Mouse (Mus musculus) heart, postnatal 0 days (tissue): Measurements from ENCODE around the gene Foxp1. TPM values are rescaled to one million over a fixed set of nuclear protein-coding genes. Genes with fewer than 3 reads are reported as not detected.
A peak's percentile ranks its signal among the peaks of the same experiment; 100 is the strongest.

Source experiments
- ATAC-seq: fragments of 200-750 bp; cut with Nextera tagmentation; 2 replicates; pipeline ENCODE4 v1.8.0; 2017; ENCODE audit warnings: low read depth, moderate number of reproducible peaks, moderate library complexity; ENCODE audit not compliant: insufficient read depth
- DNase-seq: peaks from one replicate; pipeline ENCODE4 v3.0.0-alpha.2; 2016; ENCODE audit warnings: low spot score
- H3K27ac ChIP-seq: fragments of 300-500 bp; sonication (generic); 2 replicates; pipeline ENCODE4 v1.5.1; 2014; ENCODE audit warnings: low read depth, mild to moderate bottlenecking
- H3K27me3 ChIP-seq: fragments of 300-500 bp; sonication (generic); 2 replicates; pipeline ENCODE4 v1.6.1; 2014; ENCODE audit warnings: low read length, mixed read lengths; ENCODE audit not compliant: control insufficient read depth, insufficient read depth
- H3K36me3 ChIP-seq: fragments of 300-500 bp; sonication (generic); replicated peaks from 2 replicates; pipeline ENCODE4 v1.6.1; 2014; ENCODE audit warnings: low read length, mixed read lengths; ENCODE audit not compliant: control insufficient read depth, insufficient read depth
- H3K4me1 ChIP-seq: fragments of 300-500 bp; sonication (generic); 2 replicates; pipeline ENCODE4 v1.6.1; 2014; ENCODE audit warnings: antibody characterized with exemption; ENCODE audit not compliant: control insufficient read depth, insufficient read depth
- H3K4me2 ChIP-seq: fragments of 300-500 bp; sonication (generic); 2 replicates; pipeline ENCODE4 v1.6.1; 2014; ENCODE audit warnings: low read depth, mild to moderate bottlenecking, low read length, moderate library complexity
- H3K4me3 ChIP-seq: fragments of 300-500 bp; sonication (generic); 2 replicates; pipeline ENCODE4 v1.5.1; 2014; ENCODE audit warnings: low read depth, low read length
- H3K9ac ChIP-seq: fragments of 300-500 bp; sonication (generic); replicated peaks from 2 replicates; pipeline ENCODE4 v1.6.1; 2014; ENCODE audit warnings: low read depth, low read length, mixed read lengths
- H3K9me3 ChIP-seq: fragments of 300-500 bp; sonication (generic); replicated peaks from 2 replicates; pipeline ENCODE4 v1.6.1; 2016; ENCODE audit warnings: low read length; ENCODE audit not compliant: control insufficient read depth
- CTCF ChIP-seq: IDR thresholded peaks from 2 replicates; pipeline ENCODE4 v1.5.1; 2016; ENCODE audit warnings: antibody characterized with exemption, control low read depth, low read depth
- EP300 ChIP-seq: IDR thresholded peaks from 2 replicates; pipeline ENCODE4 v1.6.1; 2016; ENCODE audit warnings: antibody characterized with exemption, low read depth
- WGBS: fragments of 180-500 bp; shearing (Covaris S2); extraction: QIAGEN DNeasy Blood & Tissue Kit; methylation state at CpG from one replicate; pipeline ENCODE4 v1.1.7; 2014; 5-methylcytosine and 5-hydroxymethylcytosine counted together
- polyA plus RNA-seq: library from polyadenylated mRNA; unstranded; fragments of >200 nt; fragmentation: Nextera tagmentation; extraction: Ambion mirVana; gene quantifications from 2 replicates; pipeline ENCODE4 v1.2.1, GENCODE M21; 2015
- total RNA-seq: library from RNA; depleted of rRNA; stranded (reverse); fragments of >200 nt; gene quantifications from 2 replicates; pipeline ENCODE4 v1.2.3, GENCODE M21; 2014; ENCODE audit warnings: low replicate concordance

Foxp1 gene
- total and polyA plus RNA-seq, 2 experiments from 2014 or later: 40.7 to 88.1 TPM

DNA sequence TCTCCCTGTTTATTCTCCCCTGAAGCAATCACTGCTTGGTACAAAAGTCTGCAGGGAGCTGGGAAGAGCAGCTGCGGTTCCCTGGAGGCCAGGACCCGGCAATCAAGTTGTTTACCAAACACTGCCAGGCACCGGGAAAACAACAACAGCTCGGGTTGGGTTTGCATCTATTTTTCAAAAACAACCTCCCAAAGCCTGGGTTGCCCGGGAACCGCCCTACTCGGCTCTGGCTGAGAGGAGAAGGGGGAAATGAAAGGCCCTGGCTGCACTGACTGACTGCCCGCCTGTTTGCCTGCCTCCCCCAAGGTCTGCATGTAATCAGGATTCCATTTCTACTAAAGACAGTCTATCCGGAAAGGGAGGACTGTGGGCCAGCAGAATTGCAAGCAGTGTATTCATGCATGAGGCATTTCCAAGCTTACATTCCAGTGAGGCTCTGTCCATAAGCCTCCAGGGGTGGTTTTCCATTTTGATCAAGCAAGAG, 82.6 kb downstream of the Foxp1 start:
- no peaks in the 10 kb centered on the region for H3K9me3 ChIP-seq
- H3K27me3 ChIP-seq: no peaks in the 10 kb centered on the region
- H3K36me3 ChIP-seq: no peaks in the 10 kb centered on the region
- H3K4me1 ChIP-seq: peaks cover 24% of the 10 kb centered on the region
- H3K4me2 ChIP-seq: peak overlapping the region; percentile 47
- peak overlapping the region; percentile 78 for H3K27ac ChIP-seq
- no peak for TF ChIP-seq CTCF
- peak; percentile 50 for ATAC-seq
- WGBS: 8% methylated on average over 9 of the region's 9 CpGs
- no peak overlapping the region for H3K4me3 ChIP-seq
- peak; percentile 27 for DNase-seq
- peak overlapping the region; percentile 42; the same call in 1 of the 2 replicates for H3K9ac ChIP-seq

- Histone ChIP-seq H3K27ac (peak overlapping the region; percentile 78), H3K4me2 (peak overlapping the region; percentile 47), H3K9ac (peak overlapping the region; percentile 42), H3K27me3 (no peaks in the 10 kb centered on the region), H3K36me3 (0 out of 2 replicates have a peak, but pooled peaks cover 5% of the 10 kb centered on the region), H3K4me1 (peaks cover 24% of the 10 kb centered on the region), H3K9me3 (no peaks in the 10 kb centered on the region), H3K4me3 (no peak overlapping the region)
- DNase-seq: no peak
- ATAC-seq: no peak
- no peak for TF ChIP-seq EP300
- TF ChIP-seq CTCF: no peak
- WGBS: 32% methylated on average over 9 of the region's 9 CpGs
Observed at GRCm38 (mm10) chr6:99439214-99439877, 83.2 kb downstream of the Foxp1 start.

DNA sequence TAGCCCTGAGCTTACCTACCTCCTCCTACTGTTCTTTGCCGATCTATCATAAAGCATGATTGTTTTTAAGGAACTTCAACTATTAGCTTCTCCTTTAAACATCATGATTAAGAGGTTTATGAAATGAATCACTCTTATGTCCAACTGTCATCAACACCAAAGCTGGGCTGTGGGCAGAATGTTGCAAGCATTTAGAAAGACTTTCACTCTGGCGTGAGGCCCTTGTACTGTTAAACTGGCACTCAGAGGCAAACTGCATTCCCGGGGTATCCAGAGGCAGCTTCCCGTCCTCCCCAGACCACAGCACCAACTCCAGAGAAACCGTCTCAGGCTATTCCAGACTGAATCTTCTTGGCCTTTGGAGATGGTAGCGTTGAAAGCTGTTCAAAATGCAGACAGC, 86.2 kb downstream of the Foxp1 start:
- H3K4me2 ChIP-seq: no peak overlapping the region
- DNase-seq (no peak), ATAC-seq (no peak)
- TF ChIP-seq EP300: no peak
- H3K27ac ChIP-seq: no peak overlapping the region
- H3K36me3 ChIP-seq: 0 out of 2 replicates have a peak, but pooled peaks cover 7% of the 10 kb centered on the region
- H3K9ac ChIP-seq: no peak overlapping the region
- WGBS: 66% methylated on average over 6 of the region's 6 CpGs
- no peak overlapping the region for H3K4me3 ChIP-seq
- no peaks in the 10 kb centered on the region for H3K9me3 ChIP-seq
- peaks cover 24% of the 10 kb centered on the region for H3K4me1 ChIP-seq
- H3K27me3 ChIP-seq: no peaks in the 10 kb centered on the region

DNA sequence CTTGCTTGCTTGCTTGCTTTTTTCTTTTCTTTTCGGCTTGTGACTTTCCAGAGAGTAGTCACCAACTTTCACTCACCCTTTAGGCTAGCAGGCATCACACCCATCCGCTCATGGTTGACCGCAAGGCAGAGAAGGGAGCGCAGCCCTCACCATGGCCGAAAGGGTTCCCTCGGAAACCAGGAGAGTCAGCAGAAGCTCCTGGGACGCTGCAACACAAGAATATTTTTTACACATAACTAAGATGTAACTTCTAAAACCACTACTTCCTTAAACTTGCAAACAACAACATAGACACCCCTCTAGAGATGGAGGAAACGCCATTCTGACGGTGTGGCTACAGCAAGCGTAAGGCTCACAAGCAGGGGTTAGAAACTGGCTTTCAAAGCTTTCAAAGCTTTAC, 87.4 kb downstream of the Foxp1 start:
- Histone ChIP-seq H3K4me3 (no peak overlapping the region), H3K9me3 (no peaks in the 10 kb centered on the region), H3K4me2 (no peak overlapping the region), H3K27ac (no peak overlapping the region), H3K36me3 (0 out of 2 replicates have a peak, but pooled peaks cover 7% of the 10 kb centered on the region), H3K4me1 (peaks cover 15% of the 10 kb centered on the region), H3K27me3 (no peaks in the 10 kb centered on the region), H3K9ac (no peak overlapping the region)
- DNase-seq: no peak
- WGBS: 95% methylated on average over 10 of the region's 10 CpGs
- TF ChIP-seq CTCF (no peak), EP300 (no peak)
- no peak for ATAC-seq

- no peak overlapping the region for H3K9ac ChIP-seq
- 91% methylated on average over 9 of the region's 9 CpGs for WGBS
- H3K27ac ChIP-seq: no peak overlapping the region
- H3K36me3 ChIP-seq: 0 out of 2 replicates have a peak, but pooled peaks cover 7% of the 10 kb centered on the region
- ATAC-seq (no peak), DNase-seq (no peak)
- H3K4me2 ChIP-seq: no peak overlapping the region
- no peak overlapping the region for H3K4me3 ChIP-seq
- H3K9me3 ChIP-seq: no peaks in the 10 kb centered on the region
- no peak for TF ChIP-seq EP300
- no peak for TF ChIP-seq CTCF
- no peaks in the 10 kb centered on the region for H3K4me1 ChIP-seq
- H3K27me3 ChIP-seq: no peaks in the 10 kb centered on the region
Observed at GRCm38 (mm10) chr6:99433006-99433405, 89.5 kb downstream of the Foxp1 start.

DNA sequence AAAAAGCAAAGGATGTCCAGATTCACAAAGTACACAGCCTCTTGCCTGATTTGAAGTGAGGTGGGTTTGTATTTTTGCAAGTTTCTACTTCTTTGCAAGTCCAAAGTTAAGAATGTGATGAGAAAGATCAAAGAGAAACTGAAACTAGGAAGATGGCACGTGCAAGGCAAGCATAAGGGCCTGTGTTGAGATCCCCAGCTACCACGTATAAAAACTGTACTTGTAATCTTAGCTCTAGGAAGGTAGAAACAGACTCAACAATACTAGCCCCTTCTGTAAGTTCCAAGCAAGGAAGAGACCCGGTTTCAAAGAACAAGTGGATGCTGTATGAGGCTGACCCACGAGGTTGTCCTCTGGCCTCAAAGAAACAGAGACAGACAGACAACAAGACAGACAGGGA, 90.6 kb downstream of the Foxp1 start:
- 60% methylated on average over 4 of the region's 4 CpGs for WGBS
- no peaks in the 10 kb centered on the region for H3K9me3 ChIP-seq
- 0 out of 2 replicates have a peak overlapping the region, but pooled peaks have one; percentile 7 for H3K27ac ChIP-seq
- H3K4me3 ChIP-seq: no peak overlapping the region
- DNase-seq (no peak), ATAC-seq (no peak)
- no peaks in the 10 kb centered on the region for H3K4me1 ChIP-seq
- H3K36me3 ChIP-seq: 0 out of 2 replicates have a peak, but pooled peaks cover 7% of the 10 kb centered on the region
- TF ChIP-seq EP300 (no peak), CTCF (no peak)
- H3K4me2 ChIP-seq: no peak overlapping the region
- H3K27me3 ChIP-seq: no peaks in the 10 kb centered on the region
- H3K9ac ChIP-seq: no peak overlapping the region
